In genomic region chr7:97172126-97172525, GRCm38 (mm10) we compare ENCODE assay signal across 8 mouse cellular contexts.
DNase-seq lines count a peak whose midpoint lies in the region; ATAC-seq and TF ChIP-seq lines count a peak whose summit lies in the region.
"Had no signal": no experiment of that assay in that cellular context is flagged by ENCODE, and none has a peak within 500 bp of the region (broad histone marks: within the 10 kb centered on the region; RNA-seq: fewer than 3 reads in every experiment).

No protein-coding gene starts in this region.

- no peak for DNase-seq in embryonic facial prominence, embryonic 10.5 days (ENCODE audit: low spot score)
- DNase-seq in lung, postnatal 10 days = peak; percentile 34
- no peak for DNase-seq in ovary, adult 18-20 months (ENCODE audit: low spot score)
- no peak for DNase-seq in cerebellum, postnatal 10 days
- DNase-seq in right cerebral cortex, postnatal 4 days = no peak

- TF ChIP-seq CTCF in bone marrow macrophage, adult 2 months (IDR thresholded peaks at IDR 0.05; ENCODE audit: low read depth, low read length) = no peak

- H3K27ac ChIP-seq in bone marrow macrophage, adult 2 months (ENCODE audit: insufficient read depth, low read depth, low read length) = peak overlapping the region; percentile 99
- 0 out of 2 replicates have a peak overlapping the region, but pooled peaks have one; percentile 19 for H3K27ac ChIP-seq in embryonic facial prominence, embryonic 10.5 days (replicated peaks)
- H3K27ac ChIP-seq: hindbrain, embryonic 15.5 days had no signal

- no peaks in the 10 kb centered on the region for H3K9me3 ChIP-seq in embryonic facial prominence, embryonic 10.5 days
- H3K9me3 ChIP-seq: hindbrain, embryonic 15.5 days had no signal

- peaks cover 21% of the 10 kb centered on the region for H3K4me1 ChIP-seq in bone marrow macrophage, adult 2 months (ENCODE audit: control insufficient read depth, insufficient read depth, low read length)
- no peaks in the 10 kb centered on the region; the same call in 1 of the 2 replicates for H3K4me1 ChIP-seq in embryonic facial prominence, embryonic 10.5 days
- H3K4me1 ChIP-seq: hindbrain, embryonic 15.5 days had no signal

- no peaks in the 10 kb centered on the region for H3K36me3 ChIP-seq in embryonic facial prominence, embryonic 10.5 days (replicated peaks)
- H3K36me3 ChIP-seq: hindbrain, embryonic 15.5 days had no signal

- H3K27me3 ChIP-seq in embryonic facial prominence, embryonic 10.5 days (replicated peaks; ENCODE audit: low read depth, poor library complexity, severe bottlenecking) = no peaks in the 10 kb centered on the region
- H3K27me3 ChIP-seq: hindbrain, embryonic 15.5 days had no signal

- no peak for TF ChIP-seq POLR2A in bone marrow macrophage, adult 2 months (IDR thresholded peaks at IDR 0.05; ENCODE audit: borderline replicate concordance, low read depth, low read length)

- WGBS in embryonic facial prominence, embryonic 10.5 days = 74% methylated on average over 3 of the region's 3 CpGs

- H3K4me3 ChIP-seq in bone marrow macrophage, adult 2 months (ENCODE audit: insufficient read depth, low read length) = peak overlapping the region; percentile 44
- H3K4me3 ChIP-seq in embryonic facial prominence, embryonic 10.5 days = no peak overlapping the region
- H3K4me3 ChIP-seq: hindbrain, embryonic 15.5 days had no signal

- peak; percentile 59 to 77; a peak in 3 of 4 replicates for ATAC-seq in hematopoietic stem cell, adult 5-6 weeks (replicated peaks in 1 of 2; ENCODE audit: insufficient read depth in 1 of 2, low FRiP score in 2 of 2, low TSS enrichment in 1 of 2, low read depth in 1 of 2, poor library complexity in 2 of 2, severe bottlenecking in 2 of 2)
